Mouse (Mus musculus) lung, embryonic 16.5 days (tissue): ENCODE measurements around the gene Tmem116. TPM values are rescaled to one million over a fixed set of nuclear protein-coding genes. Genes with fewer than 3 reads are reported as not detected.
A peak's percentile ranks its signal among the peaks of the same experiment; 100 is the strongest.
"Not testable (repeated sequence)": the region's sequence is repeated elsewhere in the genome, so short reads cannot be mapped to it uniquely, and the experiment has no call there.

Experiments
- ATAC-seq: fragments of 200-750 bp; cut with Nextera tagmentation; 2 replicates; pipeline ENCODE4 v1.8.0; 2017; ENCODE audit warnings: low read depth, mild to moderate bottlenecking, moderate library complexity
- H3K27ac ChIP-seq: fragments of 300-500 bp; sonication (generic); 2 replicates; pipeline ENCODE4 v1.5.1; 2014; ENCODE audit warnings: mild to moderate bottlenecking, control low read depth, low read length
- H3K27me3 ChIP-seq: fragments of 300-500 bp; sonication (generic); 2 replicates; pipeline ENCODE4 v1.6.1; 2014; ENCODE audit warnings: low read depth, low read length, mixed read lengths; ENCODE audit not compliant: control insufficient read depth, insufficient read depth
- H3K36me3 ChIP-seq: fragments of 300-500 bp; sonication (generic); 2 replicates; pipeline ENCODE4 v1.6.1; 2014; ENCODE audit warnings: low read length; ENCODE audit not compliant: control insufficient read depth, insufficient read depth
- H3K4me1 ChIP-seq: fragments of 300-500 bp; sonication (generic); replicated peaks from 2 replicates; pipeline ENCODE4 v1.6.1; 2014; ENCODE audit warnings: low read length, mixed read lengths; ENCODE audit not compliant: control insufficient read depth, insufficient read depth
- H3K4me2 ChIP-seq: fragments of 300-500 bp; sonication (generic); 2 replicates; pipeline ENCODE4 v1.6.1; 2014; ENCODE audit warnings: low read depth, low read length, control low read depth
- H3K4me3 ChIP-seq: fragments of 300-500 bp; sonication (generic); 2 replicates; pipeline ENCODE4 v1.5.1; 2014; ENCODE audit warnings: mild to moderate bottlenecking, low read length, control low read depth
- H3K9ac ChIP-seq: fragments of 300-500 bp; sonication (generic); 2 replicates; pipeline ENCODE4 v1.6.1; 2014; ENCODE audit warnings: low read length, control low read depth
- H3K9me3 ChIP-seq: fragments of 300-500 bp; sonication (generic); 2 replicates; pipeline ENCODE4 v1.6.1; 2016; ENCODE audit warnings: low read length; ENCODE audit not compliant: control insufficient read depth
- WGBS: fragments of 180-500 bp; shearing (Covaris S2); extraction: QIAGEN DNeasy Blood & Tissue Kit; methylation state at CpG from one replicate; pipeline ENCODE4 v1.1.7; 2014; 5-methylcytosine and 5-hydroxymethylcytosine counted together
- polyA plus RNA-seq: library from polyadenylated mRNA; unstranded; fragments of >200 nt; fragmentation: Nextera tagmentation; extraction: Ambion mirVana; gene quantifications from 2 replicates; pipeline ENCODE4 v1.2.1, GENCODE M21; 2015

Tmem116 gene
- polyA plus RNA-seq, 1 experiment from 2014 or later, result 3.0 TPM

GRCm38 (mm10) chr5:121519758-121520157 is 68.1 kb downstream of the Tmem116 start:
- WGBS, result 85% methylated on average over 11 of the region's 17 CpGs
- H3K4me1 ChIP-seq, H3K27ac ChIP-seq, ATAC-seq, H3K4me3 ChIP-seq, H3K9me3 ChIP-seq, H3K4me2 ChIP-seq, H3K9ac ChIP-seq, H3K27me3 ChIP-seq: not testable (repeated sequence)
- H3K36me3 ChIP-seq, result peaks cover 19% of the 10 kb centered on the region

GRCm38 (mm10) chr5:121525774-121526450 is 74.2 kb downstream of the Tmem116 start:
- no peak overlapping the region for H3K27ac ChIP-seq
- ATAC-seq, result peak; percentile 80
- no peak overlapping the region for H3K4me3 ChIP-seq
- no peaks in the 10 kb centered on the region for H3K9me3 ChIP-seq
- H3K9ac ChIP-seq, result no peak overlapping the region
- H3K27me3 ChIP-seq, result no peaks in the 10 kb centered on the region
- peaks cover 53% of the 10 kb centered on the region for H3K36me3 ChIP-seq
- H3K4me2 ChIP-seq, result no peak overlapping the region
- no peaks in the 10 kb centered on the region; the same call in 1 of the 2 replicates for H3K4me1 ChIP-seq
- 62% methylated on average over 14 of the region's 14 CpGs for WGBS

- H3K4me1 ChIP-seq, result no peaks in the 10 kb centered on the region; the same call in 1 of the 2 replicates
- 0 out of 2 replicates have a peak, but pooled peaks have one; percentile 6 for ATAC-seq
- no peak overlapping the region for H3K4me3 ChIP-seq
- no peaks in the 10 kb centered on the region for H3K27me3 ChIP-seq
- H3K9ac ChIP-seq, result no peak overlapping the region
- H3K9me3 ChIP-seq, result no peaks in the 10 kb centered on the region
- 71% methylated on average over 7 of the region's 7 CpGs for WGBS
- H3K36me3 ChIP-seq, result peaks cover 55% of the 10 kb centered on the region
- no peak overlapping the region for H3K27ac ChIP-seq
- H3K4me2 ChIP-seq, result no peak overlapping the region
These were observed 74.8 kb downstream of the Tmem116 start for GRCm38 (mm10) chr5:121526526-121526925.

- no peak overlapping the region for H3K4me2 ChIP-seq
- no peaks in the 10 kb centered on the region for H3K9me3 ChIP-seq
- H3K36me3 ChIP-seq, result peaks cover 55% of the 10 kb centered on the region
- H3K9ac ChIP-seq, result no peak overlapping the region
- WGBS, result 43% methylated on average over 8 of the region's 8 CpGs
- peak; percentile 77 for ATAC-seq
- no peaks in the 10 kb centered on the region for H3K27me3 ChIP-seq
- no peak overlapping the region for H3K27ac ChIP-seq
- H3K4me1 ChIP-seq, result no peaks in the 10 kb centered on the region; the same call in 1 of the 2 replicates
- no peak overlapping the region for H3K4me3 ChIP-seq
These were observed 75.3 kb downstream of the Tmem116 start for GRCm38 (mm10) chr5:121526961-121527360.

GRCm38 (mm10) chr5:121534521-121534920 is 82.8 kb downstream of the Tmem116 start:
- Histone ChIP-seq H3K4me1 (no peaks in the 10 kb centered on the region), H3K4me3 (no peak overlapping the region), H3K27me3 (no peaks in the 10 kb centered on the region), H3K9me3 (no peaks in the 10 kb centered on the region), H3K36me3 (peaks cover 48% of the 10 kb centered on the region), H3K9ac (no peak overlapping the region), H3K27ac (no peak overlapping the region), H3K4me2 (no peak overlapping the region)
- no peak for ATAC-seq
- WGBS, result 91% methylated on average over 5 of the region's 5 CpGs

- Histone ChIP-seq H3K4me1 (no peaks in the 10 kb centered on the region), H3K27me3 (no peaks in the 10 kb centered on the region), H3K9ac (no peak overlapping the region), H3K27ac (no peak overlapping the region), H3K4me3 (no peak overlapping the region), H3K4me2 (no peak overlapping the region), H3K9me3 (no peaks in the 10 kb centered on the region), H3K36me3 (peaks cover 45% of the 10 kb centered on the region)
- ATAC-seq, result no peak
- WGBS, result 89% methylated on average over 3 of the region's 3 CpGs
These were observed 83.4 kb downstream of the Tmem116 start for GRCm38 (mm10) chr5:121535116-121535515.

- Histone ChIP-seq H3K4me2 (no peak overlapping the region), H3K9me3 (no peaks in the 10 kb centered on the region), H3K4me1 (no peaks in the 10 kb centered on the region), H3K27ac (no peak overlapping the region), H3K27me3 (no peaks in the 10 kb centered on the region), H3K9ac (no peak overlapping the region), H3K36me3 (peaks cover 34% of the 10 kb centered on the region), H3K4me3 (no peak overlapping the region)
- 68% methylated on average over 7 of the region's 7 CpGs for WGBS
- ATAC-seq, result no peak
These were observed 85.3 kb downstream of the Tmem116 start for GRCm38 (mm10) chr5:121536921-121537555.

- no peak overlapping the region for H3K4me3 ChIP-seq
- 0 out of 2 replicates have a peak, but pooled peaks cover 1% of the 10 kb centered on the region for H3K4me1 ChIP-seq
- no peak overlapping the region for H3K27ac ChIP-seq
- H3K27me3 ChIP-seq, result no peaks in the 10 kb centered on the region
- WGBS, result 90% methylated on average over 2 of the region's 2 CpGs
- ATAC-seq, result no peak
- peaks cover 29% of the 10 kb centered on the region for H3K36me3 ChIP-seq
- no peaks in the 10 kb centered on the region for H3K9me3 ChIP-seq
- H3K9ac ChIP-seq, result no peak overlapping the region
- no peak overlapping the region for H3K4me2 ChIP-seq
These were observed 85.9 kb downstream of the Tmem116 start for GRCm38 (mm10) chr5:121537588-121537987.

GRCm38 (mm10) chr5:121540066-121540465 is 88.4 kb downstream of the Tmem116 start:
- H3K36me3 ChIP-seq, result peaks cover 11% of the 10 kb centered on the region
- H3K27ac ChIP-seq, result no peak overlapping the region
- H3K9ac ChIP-seq, result no peak overlapping the region
- 90% methylated on average over 5 of the region's 5 CpGs for WGBS
- no peak overlapping the region for H3K4me3 ChIP-seq
- H3K27me3 ChIP-seq, result no peaks in the 10 kb centered on the region
- H3K4me1 ChIP-seq, result peaks cover 12% of the 10 kb centered on the region
- H3K9me3 ChIP-seq, result no peaks in the 10 kb centered on the region
- no peak for ATAC-seq
- no peak overlapping the region for H3K4me2 ChIP-seq
